8 mouse cellular contexts compared by ENCODE assay signal in genomic region chr5:115559237-115560101, GRCm38 (mm10). TPM values are rescaled to one million over a fixed set of nuclear protein-coding genes. Genes with fewer than 3 reads are reported as not detected.
DNase-seq lines count a peak whose midpoint lies in the region; ATAC-seq lines count a peak whose summit lies in the region.

TSS of gene Rplp0 (plus strand) at chr5:115559467.

- peaks cover 32% of the 10 kb centered on the region for H3K36me3 ChIP-seq in hindbrain, embryonic 15.5 days

- no peaks in the 10 kb centered on the region for H3K9me3 ChIP-seq in hindbrain, embryonic 15.5 days

- WGBS in hindbrain, embryonic 15.5 days: under 1% methylated on average over 71 of the region's 78 CpGs

- H3K4me3 ChIP-seq in hindbrain, embryonic 15.5 days: peak within 1 kb of the TSS; percentile 87

- peak within 1 kb of the TSS; percentile 71 for H3K4me2 ChIP-seq in hindbrain, embryonic 15.5 days

- no peaks in the 10 kb centered on the region for H3K27me3 ChIP-seq in hindbrain, embryonic 15.5 days

- DNase-seq in T-cell, adult 2 months (ENCODE audit: low spot score): peak; percentile 100
- DNase-seq in cerebellum, postnatal 36 days: peak; percentile 100
- DNase-seq in frontal cortex, postnatal 36 days (ENCODE audit: low spot score in 2 of 2): peak; percentile 100
- peak; percentile 99 for DNase-seq in left cerebral cortex, adult 11 months (ENCODE audit: low spot score)
- DNase-seq in lung, postnatal 4 days: peak; percentile 100
- DNase-seq in retina, postnatal 7 days (ENCODE audit: low read depth, low spot score): peak; percentile 100
- DNase-seq in urinary bladder, adult 2 months (ENCODE audit: low spot score): peak; percentile 99

- peak within 1 kb of the TSS; percentile 95 for H3K9ac ChIP-seq in hindbrain, embryonic 15.5 days

- H3K4me1 ChIP-seq in hindbrain, embryonic 15.5 days (replicated peaks): peaks cover 28% of the 10 kb centered on the region

- ATAC-seq in hindbrain, embryonic 15.5 days (ENCODE audit: low FRiP score, low read depth): peak; percentile 98

- H3K27ac ChIP-seq in hindbrain, embryonic 15.5 days (replicated peaks): peak within 1 kb of the TSS; percentile 88

RNA-seq across cellular contexts. Expression of gene Rplp0, which starts in this region (rescaled TPM):
- polyA plus RNA-seq in hindbrain, embryonic 15.5 days (2015; fragmentation: Nextera tagmentation; extraction: Ambion mirVana): 801 and 847 TPM in 2 replicates
- polyA plus RNA-seq in urinary bladder, adult 2 months (2012; rRNA removed): 2,459 and 2,490 TPM in 2 replicates

Comparison
In these comparisons a context has a peak if more than half of its experiments do, and no peak if none do; other contexts are left out.
1. Peak in every context shown above with its lines: DNase-seq, ATAC-seq, H3K4me3 ChIP-seq and H3K27ac ChIP-seq.